Mouse (Mus musculus): ENCODE measurements at regions not wholly inside any gene's neighbourhood (a gene's known extent, or its start where the extent isn't known, plus 50 kb on each side); places are given as distances from the start of the nearest gene placed in this dataset.

DNA sequence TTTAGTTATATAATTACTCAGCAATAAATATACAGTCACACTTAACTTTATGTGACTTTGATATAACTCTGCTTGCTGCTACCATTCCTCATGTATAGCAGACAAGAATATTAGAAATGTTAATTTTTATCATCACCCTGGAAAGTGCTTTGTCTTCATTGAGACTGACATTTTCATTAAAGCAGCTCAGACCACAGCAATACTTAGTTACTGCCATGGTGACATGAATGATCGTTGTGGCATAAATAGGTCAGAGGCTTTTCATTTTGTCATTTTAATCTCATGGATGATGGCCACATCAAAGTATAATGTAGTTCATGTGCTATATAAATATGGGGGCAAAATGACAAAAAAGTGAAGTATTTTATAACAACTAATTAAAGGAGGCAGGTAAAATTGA lies 498.1 kb downstream of the Slc22a22 start:
- 80% methylated on average over 1 of the region's 1 CpGs for WGBS
- Histone ChIP-seq H3K4me2 (no peak overlapping the region), H3K27me3 (no peaks in the 10 kb centered on the region), H3K4me1 (peaks cover 8% of the 10 kb centered on the region; the same call in 1 of the 2 replicates), H3K9me3 (no peaks in the 10 kb centered on the region), H3K27ac (no peak overlapping the region), H3K9ac (no peak overlapping the region), H3K4me3 (replicated peaks) (no peak overlapping the region), H3K36me3 (replicated peaks) (no peaks in the 10 kb centered on the region)
- no peak for ATAC-seq (ENCODE audit: low FRiP score)

DNA sequence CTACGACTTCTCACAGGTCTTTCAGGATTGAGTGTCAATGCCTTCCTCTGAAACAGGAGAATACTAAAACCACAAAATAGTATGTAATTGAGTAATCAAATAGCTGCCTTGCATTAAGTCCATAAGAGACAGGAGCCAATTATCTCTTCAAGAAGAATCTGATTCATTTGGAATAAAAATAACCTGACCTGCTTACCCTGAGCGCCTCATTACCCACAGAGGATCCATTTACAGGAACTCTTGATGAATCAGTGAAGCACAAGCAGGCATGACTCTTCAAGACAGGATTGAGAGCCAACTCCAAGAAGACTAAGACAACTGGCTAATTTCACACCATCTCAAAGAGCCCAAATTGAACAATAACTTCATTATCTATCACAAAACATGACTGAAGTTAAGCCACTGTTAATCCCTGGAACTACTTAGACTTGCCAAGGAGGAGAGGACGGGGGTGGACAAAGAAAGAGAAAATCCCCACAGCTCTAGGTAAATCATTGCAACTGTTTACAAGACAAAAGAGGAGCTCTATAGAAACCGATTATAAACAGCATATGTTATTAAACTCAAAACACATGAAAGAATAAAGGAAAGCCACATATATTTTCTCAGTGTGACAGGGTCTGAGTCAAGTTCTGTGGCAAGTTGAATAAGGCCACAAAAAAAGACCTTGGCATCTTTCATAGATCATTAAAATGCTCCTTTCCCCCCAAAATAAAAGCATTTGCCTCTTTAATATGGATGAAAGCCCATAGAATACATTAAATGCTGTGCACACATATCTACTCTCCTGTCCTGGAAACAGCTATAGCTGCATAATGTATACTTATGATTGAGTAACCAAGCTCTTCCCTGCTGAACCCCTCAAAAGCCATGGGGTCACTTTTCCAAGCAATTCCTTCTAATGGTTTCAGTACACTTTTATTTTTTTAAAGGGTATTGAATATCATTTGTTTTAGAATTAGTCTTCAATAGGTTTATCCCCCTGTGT lies 501.7 kb downstream of the Slc22a22 start:
- Histone ChIP-seq H3K4me2 (no peak overlapping the region), H3K27me3 (no peaks in the 10 kb centered on the region), H3K27ac (no peak overlapping the region), H3K4me3 (replicated peaks) (no peak overlapping the region), H3K9ac (no peak overlapping the region), H3K4me1 (peaks cover 8% of the 10 kb centered on the region; the same call in 1 of the 2 replicates), H3K36me3 (replicated peaks) (no peaks in the 10 kb centered on the region), H3K9me3 (no peaks in the 10 kb centered on the region)
- ATAC-seq (ENCODE audit: low FRiP score) = peak; percentile 79; the same call in 1 of the 2 replicates
- WGBS = 22% methylated on average over 4 of the region's 4 CpGs

DNA sequence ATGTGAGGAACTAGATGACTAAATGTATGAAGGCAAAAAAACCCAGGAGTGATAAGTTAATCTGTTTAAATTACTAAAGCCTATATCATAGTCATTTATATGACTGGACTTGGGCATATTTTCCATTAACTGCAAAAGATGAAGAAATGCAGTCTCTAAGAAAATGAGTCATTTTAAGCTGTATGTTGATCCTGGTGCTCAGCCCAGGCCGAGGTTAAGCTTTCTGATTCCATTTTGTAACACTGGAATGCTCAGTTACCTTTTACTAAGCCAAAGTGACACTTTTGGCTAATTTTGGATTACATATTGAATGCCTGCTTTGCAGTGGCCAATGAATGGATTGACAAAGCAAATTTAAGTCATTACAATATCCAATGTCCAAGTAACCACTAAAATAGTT lies 507.3 kb downstream of the Slc22a22 start:
- Histone ChIP-seq H3K4me2 (no peak overlapping the region), H3K36me3 (replicated peaks) (no peaks in the 10 kb centered on the region), H3K27me3 (no peaks in the 10 kb centered on the region), H3K4me3 (replicated peaks) (no peak overlapping the region), H3K4me1 (no peaks in the 10 kb centered on the region), H3K9ac (no peak overlapping the region), H3K27ac (no peak overlapping the region), H3K9me3 (no peaks in the 10 kb centered on the region)
- 68% methylated on average over 1 of the region's 1 CpGs for WGBS
- no peak for ATAC-seq (ENCODE audit: low FRiP score)

DNA sequence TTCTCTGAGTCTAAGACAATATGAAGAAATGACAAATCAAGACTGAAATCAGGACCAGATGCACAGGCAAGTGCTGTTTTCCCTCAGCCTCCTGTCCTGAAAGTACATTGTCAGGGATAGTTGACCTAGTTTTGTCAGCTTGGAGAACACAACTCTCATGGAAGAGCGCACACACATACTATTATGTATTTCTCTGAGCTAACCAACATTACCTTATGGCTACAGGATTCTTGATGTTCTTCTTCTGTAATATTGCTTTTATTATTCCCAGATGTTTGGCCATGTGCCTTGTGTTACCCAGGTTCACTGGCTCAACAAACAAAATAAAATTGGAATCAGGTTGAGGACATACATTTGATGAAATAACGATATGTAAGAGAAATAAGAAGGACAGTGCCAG lies 521.1 kb downstream of the Slc22a22 start:
- H3K27me3 ChIP-seq = no peaks in the 10 kb centered on the region
- 87% methylated on average over 2 of the region's 2 CpGs for WGBS
- no peak overlapping the region for H3K9ac ChIP-seq
- no peaks in the 10 kb centered on the region for H3K4me1 ChIP-seq
- H3K27ac ChIP-seq = no peak overlapping the region
- H3K36me3 ChIP-seq (replicated peaks) = no peaks in the 10 kb centered on the region
- H3K4me3 ChIP-seq (replicated peaks) = no peak overlapping the region
- ATAC-seq (ENCODE audit: low FRiP score) = no peak
- no peak overlapping the region for H3K4me2 ChIP-seq
- H3K9me3 ChIP-seq = no peaks in the 10 kb centered on the region

DNA sequence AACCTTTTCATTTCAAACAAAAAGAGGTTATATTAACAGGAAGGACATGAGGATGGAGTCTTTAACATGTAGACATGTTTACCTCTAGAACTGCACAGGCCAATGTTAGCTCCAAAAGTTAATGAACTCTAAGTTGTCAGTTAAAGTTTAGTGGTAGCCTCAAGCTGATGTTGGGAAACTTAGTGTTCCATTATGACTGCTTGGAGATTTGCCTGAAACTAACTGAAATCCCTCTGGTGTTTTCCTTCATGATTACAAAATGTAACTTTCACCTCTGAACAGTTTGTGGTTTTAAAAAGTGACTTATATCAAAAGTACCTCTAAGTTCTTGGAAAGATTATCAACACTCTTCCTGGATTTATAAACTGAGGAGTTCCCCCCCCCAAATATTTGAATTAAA lies 525.2 kb downstream of the Slc22a22 start:
- Histone ChIP-seq H3K36me3 (replicated peaks) (no peaks in the 10 kb centered on the region), H3K9ac (no peak overlapping the region), H3K27ac (no peak overlapping the region), H3K4me3 (replicated peaks) (no peak overlapping the region), H3K4me1 (no peaks in the 10 kb centered on the region), H3K9me3 (no peaks in the 10 kb centered on the region), H3K4me2 (no peak overlapping the region), H3K27me3 (no peaks in the 10 kb centered on the region)
- no peak for ATAC-seq (ENCODE audit: low FRiP score)

DNA sequence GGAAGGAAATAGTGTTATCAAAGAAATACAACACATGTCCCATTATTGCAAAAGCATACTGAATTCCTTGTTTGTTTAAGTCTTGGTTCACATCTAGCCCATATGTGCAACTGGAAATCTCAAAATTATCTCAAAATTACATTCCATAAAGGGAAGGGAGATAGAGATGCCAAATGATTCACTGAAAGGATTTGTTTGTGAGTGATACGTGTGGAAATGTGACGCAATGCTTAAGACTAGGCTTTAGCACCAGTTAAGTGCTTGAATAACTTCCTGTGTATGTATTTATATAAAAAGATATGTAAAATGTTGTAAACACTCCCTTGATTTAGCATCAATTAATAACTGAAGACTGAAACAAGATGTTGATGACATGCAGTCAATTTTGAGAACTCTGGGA lies 526.6 kb downstream of the Slc22a22 start:
- 99% methylated on average over 2 of the region's 2 CpGs for WGBS
- Histone ChIP-seq H3K27me3 (no peaks in the 10 kb centered on the region), H3K27ac (no peak overlapping the region), H3K4me3 (replicated peaks) (no peak overlapping the region), H3K4me2 (no peak overlapping the region), H3K4me1 (no peaks in the 10 kb centered on the region), H3K36me3 (replicated peaks) (no peaks in the 10 kb centered on the region), H3K9me3 (no peaks in the 10 kb centered on the region), H3K9ac (no peak overlapping the region)
- no peak for ATAC-seq (ENCODE audit: low FRiP score)

DNA sequence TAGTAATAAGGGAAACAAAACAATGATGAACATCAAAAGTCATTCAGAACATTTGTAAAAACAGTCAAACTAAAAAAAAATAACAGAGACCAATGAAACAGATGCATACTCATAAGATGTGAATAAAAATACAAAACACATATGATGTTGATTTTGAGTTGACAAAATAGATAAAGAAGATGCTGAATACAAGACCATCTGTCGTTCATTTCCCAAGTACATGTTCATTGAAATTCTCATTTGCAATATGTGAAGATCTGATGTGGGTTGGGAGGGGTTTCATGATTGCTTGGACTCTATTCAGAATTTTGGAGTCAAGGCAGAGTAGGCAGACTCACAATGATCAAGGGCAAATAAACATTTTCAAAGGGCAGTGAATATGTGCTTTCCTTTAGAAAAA lies 536.5 kb downstream of the Slc22a22 start:
- 91% methylated on average over 1 of the region's 1 CpGs for WGBS
- no peaks in the 10 kb centered on the region for H3K9me3 ChIP-seq
- no peak overlapping the region for H3K4me3 ChIP-seq (replicated peaks)
- H3K27ac ChIP-seq = no peak overlapping the region
- ATAC-seq (ENCODE audit: low FRiP score) = no peak
- no peaks in the 10 kb centered on the region for H3K4me1 ChIP-seq
- no peak overlapping the region for H3K9ac ChIP-seq
- no peak overlapping the region for H3K4me2 ChIP-seq
- H3K36me3 ChIP-seq (replicated peaks) = no peaks in the 10 kb centered on the region
- no peaks in the 10 kb centered on the region for H3K27me3 ChIP-seq

DNA sequence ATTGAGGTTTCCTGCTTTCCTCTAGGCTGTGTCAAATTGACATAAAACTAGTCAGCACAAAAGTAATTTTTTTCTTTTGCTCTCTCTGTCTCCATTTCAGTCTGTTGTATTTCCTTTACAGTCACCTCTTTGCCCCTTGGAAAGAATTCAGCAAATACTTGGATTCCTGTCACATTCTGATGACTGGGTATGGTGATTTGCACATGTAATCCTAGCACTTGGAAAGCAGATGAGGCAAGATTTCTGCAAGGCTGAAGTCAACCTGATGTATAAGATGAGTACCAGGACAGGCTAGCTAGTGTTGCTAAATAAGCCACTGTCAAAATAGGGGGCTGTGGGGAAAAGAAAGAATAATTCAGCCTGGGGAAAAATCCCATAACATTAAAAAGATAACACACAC lies 580.9 kb downstream of the Slc22a22 start:
- ATAC-seq (ENCODE audit: low FRiP score) = no peak
- no peak overlapping the region for H3K4me3 ChIP-seq (replicated peaks)
- no peaks in the 10 kb centered on the region for H3K4me1 ChIP-seq
- H3K36me3 ChIP-seq (replicated peaks) = no peaks in the 10 kb centered on the region
- no peak overlapping the region for H3K4me2 ChIP-seq
- no peaks in the 10 kb centered on the region for H3K9me3 ChIP-seq
- H3K27me3 ChIP-seq = no peaks in the 10 kb centered on the region
- H3K9ac ChIP-seq = no peak overlapping the region
- no peak overlapping the region for H3K27ac ChIP-seq

DNA sequence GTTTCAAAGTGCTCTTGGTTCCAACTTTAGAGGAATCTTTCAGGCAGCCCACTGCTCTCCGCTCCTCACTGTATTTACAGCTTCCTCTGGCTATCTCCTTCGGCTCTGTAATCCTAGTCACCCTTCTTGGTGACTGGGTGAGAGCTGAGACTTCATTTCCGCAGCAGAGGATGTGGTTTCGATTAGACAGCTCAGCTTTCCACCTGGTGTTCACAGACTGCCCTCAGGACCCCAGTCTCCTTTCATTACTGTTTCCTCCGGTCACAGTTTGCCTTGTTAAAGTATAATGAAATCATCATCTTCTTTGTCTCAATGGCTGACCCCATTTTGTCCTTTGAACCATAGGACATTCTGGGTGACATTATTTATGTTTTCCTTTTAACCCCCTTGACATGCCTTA lies 595.9 kb downstream of the Slc22a22 start:
- H3K4me1 ChIP-seq = no peaks in the 10 kb centered on the region
- H3K36me3 ChIP-seq (replicated peaks) = no peaks in the 10 kb centered on the region
- H3K9me3 ChIP-seq = no peaks in the 10 kb centered on the region
- H3K4me3 ChIP-seq (replicated peaks) = no peak overlapping the region
- H3K27me3 ChIP-seq = no peaks in the 10 kb centered on the region
- no peak for ATAC-seq (ENCODE audit: low FRiP score)
- 74% methylated on average over 5 of the region's 5 CpGs for WGBS
- no peak overlapping the region for H3K9ac ChIP-seq
- no peak overlapping the region for H3K27ac ChIP-seq
- H3K4me2 ChIP-seq = no peak overlapping the region

DNA sequence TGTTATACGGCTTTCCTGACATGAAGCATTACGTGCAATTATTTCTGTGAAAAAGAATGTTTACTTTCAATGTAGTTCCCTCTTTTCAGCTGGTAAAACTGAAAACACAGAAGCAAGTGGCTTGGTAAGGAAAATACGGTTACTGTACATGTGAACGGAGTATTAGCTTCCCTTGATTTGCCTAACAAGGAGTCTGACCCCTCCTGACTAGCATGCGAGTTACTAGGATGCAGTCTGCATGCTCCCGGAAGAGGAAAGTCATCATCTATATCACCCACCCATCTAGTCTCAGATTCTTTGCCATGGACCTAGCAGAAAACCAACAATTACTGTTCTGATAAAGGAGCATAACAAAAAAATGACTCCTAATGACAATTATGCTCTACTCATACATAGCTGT lies 611.5 kb downstream of the Slc22a22 start:
- ATAC-seq (ENCODE audit: low FRiP score) = no peak
- no peak overlapping the region for H3K27ac ChIP-seq
- no peaks in the 10 kb centered on the region for H3K27me3 ChIP-seq
- H3K4me1 ChIP-seq = peaks cover 12% of the 10 kb centered on the region
- no peak overlapping the region for H3K4me2 ChIP-seq
- H3K9ac ChIP-seq = no peak overlapping the region
- H3K4me3 ChIP-seq (replicated peaks) = no peak overlapping the region
- H3K9me3 ChIP-seq = no peaks in the 10 kb centered on the region
- 33% methylated on average over 6 of the region's 6 CpGs for WGBS
- no peaks in the 10 kb centered on the region for H3K36me3 ChIP-seq (replicated peaks)

DNA sequence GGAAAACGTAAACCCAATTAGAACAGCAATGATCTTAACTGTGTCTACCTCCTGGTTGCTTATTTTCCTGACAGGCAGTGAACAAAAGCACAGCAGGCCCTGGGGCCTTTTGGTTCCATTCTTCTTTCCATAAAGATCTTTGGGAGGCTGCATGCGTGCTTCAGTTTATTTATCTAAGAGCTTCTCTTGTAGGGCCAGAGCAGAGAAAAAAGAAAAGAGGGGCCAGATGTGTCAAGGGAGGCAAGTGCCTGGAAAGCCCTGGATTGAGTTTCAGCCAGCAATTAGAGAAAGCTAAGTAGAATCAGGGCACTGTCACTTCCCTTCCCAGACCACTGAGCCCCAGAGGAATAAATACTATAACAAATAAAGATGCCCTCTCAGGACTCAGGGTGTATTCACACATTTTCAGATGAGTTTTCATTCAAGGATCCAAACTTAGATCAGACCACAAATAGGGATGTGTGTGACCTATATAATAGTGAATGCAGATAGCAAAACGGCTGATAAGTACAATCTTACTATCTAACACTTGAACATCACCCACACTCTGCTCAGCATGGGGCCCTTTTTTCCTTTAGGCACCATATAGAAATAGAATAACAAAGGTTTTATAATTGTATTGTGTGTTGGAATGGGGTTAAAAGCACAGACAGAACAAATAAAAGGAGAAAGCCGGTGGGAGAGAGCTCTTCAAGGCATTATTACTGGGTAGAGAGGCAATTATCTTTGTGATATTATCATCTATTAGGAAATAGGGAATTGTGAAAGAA lies 612.2 kb downstream of the Slc22a22 start:
- no peak overlapping the region for H3K27ac ChIP-seq

DNA sequence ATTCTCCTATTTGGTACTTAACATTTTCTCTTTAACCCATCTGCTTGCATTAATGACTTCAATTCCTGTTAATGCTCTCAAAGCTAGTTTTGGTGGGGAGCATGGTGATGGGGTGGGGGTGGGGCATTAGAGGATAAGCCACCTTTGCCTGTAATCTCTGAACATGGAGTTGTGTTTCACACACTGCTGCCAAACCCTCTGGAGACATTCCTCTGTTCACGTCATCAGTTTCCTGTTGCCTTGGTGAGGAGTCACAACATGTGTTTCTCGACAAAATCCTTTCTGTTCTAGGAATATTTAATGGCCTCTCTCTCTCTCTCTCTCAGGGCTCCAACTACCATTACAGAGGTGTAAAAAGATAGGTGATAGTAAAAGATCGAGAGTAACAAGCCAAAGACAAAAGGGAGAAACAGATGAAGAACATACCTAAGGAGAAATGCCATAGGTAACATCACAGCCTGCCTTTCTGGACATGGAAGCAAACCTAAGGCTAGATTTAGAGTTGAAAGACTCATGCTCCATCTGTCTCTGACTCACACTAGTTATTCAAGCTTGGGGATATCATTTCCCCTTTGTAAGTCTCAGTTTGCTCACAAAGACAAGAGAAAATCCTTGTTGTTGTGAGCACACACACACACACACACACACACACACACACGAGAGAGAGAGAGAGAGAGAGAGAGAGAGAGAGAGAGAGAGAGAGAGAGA lies 618.6 kb downstream of the Slc22a22 start:
- Histone ChIP-seq H3K4me2 (no peak overlapping the region), H3K4me3 (replicated peaks) (no peak overlapping the region), H3K4me1 (peaks cover 6% of the 10 kb centered on the region; the same call in 1 of the 2 replicates), H3K9me3 (no peaks in the 10 kb centered on the region), H3K27ac (no peak overlapping the region), H3K27me3 (no peaks in the 10 kb centered on the region), H3K9ac (no peak overlapping the region), H3K36me3 (replicated peaks) (no peaks in the 10 kb centered on the region)
- ATAC-seq (ENCODE audit: low FRiP score) = no peak
- 74% methylated on average over 4 of the region's 4 CpGs for WGBS

More for the DNA sequence above, 612.2 kb downstream of the Slc22a22 start:
- WGBS = 4% methylated on average over 4 of the region's 4 CpGs
- Histone ChIP-seq H3K27me3 (no peaks in the 10 kb centered on the region), H3K9me3 (no peaks in the 10 kb centered on the region), H3K36me3 (replicated peaks) (no peaks in the 10 kb centered on the region), H3K4me2 (no peak overlapping the region), H3K4me3 (replicated peaks) (no peak overlapping the region), H3K9ac (no peak overlapping the region), H3K4me1 (peaks cover 12% of the 10 kb centered on the region)
- peak; percentile 55 for ATAC-seq (ENCODE audit: low FRiP score)

Measured in forebrain, embryonic 12.5 days (tissue).